Mouse (Mus musculus): ENCODE measurements at regions not wholly inside any gene's neighbourhood (a gene's known extent, or its start where the extent isn't known, plus 50 kb on each side); places are given as distances from the start of the nearest gene placed in this dataset.

GRCm38 (mm10) chr2:115131746-115132145, 449.8 kb upstream of the BC052040 start:
- DNase-seq = no peak
- Histone ChIP-seq H3K9ac (ENCODE audit: low read depth, low read length) (no peak overlapping the region), H3K27ac (no peak overlapping the region), H3K4me3 (no peak overlapping the region), H3K36me3 (ENCODE audit: control insufficient read depth, insufficient read depth, low read length) (no peaks in the 10 kb centered on the region), H3K79me2 (replicated peaks; ENCODE audit: control insufficient read depth, insufficient read depth, low read length) (no peaks in the 10 kb centered on the region), H3K4me1 (ENCODE audit: control insufficient read depth, insufficient read depth, low read length) (no peaks in the 10 kb centered on the region), H3K27me3 (ENCODE audit: control insufficient read depth, insufficient read depth, low read length) (no peaks in the 10 kb centered on the region)
- 58% methylated on average over 2 of the region's 2 CpGs for WGBS
- intact Hi-C loops (cut with DNase I) = no loop called here
- no peak for TF ChIP-seq EP300 (IDR thresholded peaks at IDR 0.05; ENCODE audit: insufficient read depth, low read depth, low read length)
- TF ChIP-seq CTCF (IDR thresholded peaks at IDR 0.05) = no peak
- no peak for TF ChIP-seq POLR2A (IDR thresholded peaks at IDR 0.05; ENCODE audit: insufficient read depth, low read depth, low read length)

- Histone ChIP-seq H3K9ac (ENCODE audit: low read depth, low read length) (no peak overlapping the region), H3K27me3 (ENCODE audit: control insufficient read depth, insufficient read depth, low read length) (no peaks in the 10 kb centered on the region), H3K4me3 (no peak overlapping the region), H3K36me3 (ENCODE audit: control insufficient read depth, insufficient read depth, low read length) (no peaks in the 10 kb centered on the region), H3K79me2 (replicated peaks; ENCODE audit: control insufficient read depth, insufficient read depth, low read length) (no peaks in the 10 kb centered on the region), H3K4me1 (ENCODE audit: control insufficient read depth, insufficient read depth, low read length) (no peaks in the 10 kb centered on the region), H3K27ac (no peak overlapping the region)
- TF ChIP-seq CTCF (IDR thresholded peaks at IDR 0.05) = no peak
- no peak for TF ChIP-seq EP300 (IDR thresholded peaks at IDR 0.05; ENCODE audit: insufficient read depth, low read depth, low read length)
- TF ChIP-seq POLR2A (IDR thresholded peaks at IDR 0.05; ENCODE audit: insufficient read depth, low read depth, low read length) = no peak
- no peak for DNase-seq
- 53% methylated on average over 1 of the region's 1 CpGs for WGBS
- intact Hi-C loops (cut with DNase I) = no loop called here
Measured at GRCm38 (mm10) chr2:115132165-115132592, 449.3 kb upstream of the BC052040 start.

GRCm38 (mm10) chr2:115141416-115141815, 440.1 kb upstream of the BC052040 start:
- Histone ChIP-seq H3K4me1 (ENCODE audit: control insufficient read depth, insufficient read depth, low read length) (no peaks in the 10 kb centered on the region), H3K4me3 (no peak overlapping the region), H3K9ac (ENCODE audit: low read depth, low read length) (no peak overlapping the region), H3K27ac (no peak overlapping the region), H3K79me2 (replicated peaks; ENCODE audit: control insufficient read depth, insufficient read depth, low read length) (no peaks in the 10 kb centered on the region), H3K36me3 (ENCODE audit: control insufficient read depth, insufficient read depth, low read length) (no peaks in the 10 kb centered on the region), H3K27me3 (ENCODE audit: control insufficient read depth, insufficient read depth, low read length) (no peaks in the 10 kb centered on the region)
- no peak for DNase-seq
- TF ChIP-seq CTCF (IDR thresholded peaks at IDR 0.05) (no peak), EP300 (IDR thresholded peaks at IDR 0.05; ENCODE audit: insufficient read depth, low read depth, low read length) (no peak), POLR2A (IDR thresholded peaks at IDR 0.05; ENCODE audit: insufficient read depth, low read depth, low read length) (no peak)
- intact Hi-C loops (cut with DNase I) = no loop called here

- H3K4me1 ChIP-seq (ENCODE audit: control insufficient read depth, insufficient read depth, low read length) = no peaks in the 10 kb centered on the region
- no peak for DNase-seq
- intact Hi-C loops (cut with DNase I) = no loop called here
- H3K36me3 ChIP-seq (ENCODE audit: control insufficient read depth, insufficient read depth, low read length) = no peaks in the 10 kb centered on the region
- no peak overlapping the region for H3K27ac ChIP-seq
- no peak for TF ChIP-seq POLR2A (IDR thresholded peaks at IDR 0.05; ENCODE audit: insufficient read depth, low read depth, low read length)
- TF ChIP-seq EP300 (IDR thresholded peaks at IDR 0.05; ENCODE audit: insufficient read depth, low read depth, low read length) = no peak
- TF ChIP-seq CTCF (IDR thresholded peaks at IDR 0.05) = no peak
- no peak overlapping the region for H3K4me3 ChIP-seq
- H3K79me2 ChIP-seq (replicated peaks; ENCODE audit: control insufficient read depth, insufficient read depth, low read length) = no peaks in the 10 kb centered on the region
- H3K27me3 ChIP-seq (ENCODE audit: control insufficient read depth, insufficient read depth, low read length) = no peaks in the 10 kb centered on the region
- no peak overlapping the region for H3K9ac ChIP-seq (ENCODE audit: low read depth, low read length)
- WGBS = 74% methylated on average over 5 of the region's 5 CpGs
Measured at GRCm38 (mm10) chr2:115172111-115172510, 409.4 kb upstream of the BC052040 start.

GRCm38 (mm10) chr2:115177076-115177475, 404.4 kb upstream of the BC052040 start:
- intact Hi-C loops (cut with DNase I) = no loop called here
- H3K4me1 ChIP-seq (ENCODE audit: control insufficient read depth, insufficient read depth, low read length) = no peaks in the 10 kb centered on the region
- H3K79me2 ChIP-seq (replicated peaks; ENCODE audit: control insufficient read depth, insufficient read depth, low read length) = no peaks in the 10 kb centered on the region
- 93% methylated on average over 1 of the region's 1 CpGs for WGBS
- H3K9ac ChIP-seq (ENCODE audit: low read depth, low read length) = no peak overlapping the region
- DNase-seq = no peak
- no peaks in the 10 kb centered on the region for H3K36me3 ChIP-seq (ENCODE audit: control insufficient read depth, insufficient read depth, low read length)
- no peaks in the 10 kb centered on the region for H3K27me3 ChIP-seq (ENCODE audit: control insufficient read depth, insufficient read depth, low read length)
- no peak overlapping the region for H3K27ac ChIP-seq
- no peak overlapping the region for H3K4me3 ChIP-seq
- TF ChIP-seq CTCF (IDR thresholded peaks at IDR 0.05) (no peak), POLR2A (IDR thresholded peaks at IDR 0.05; ENCODE audit: insufficient read depth, low read depth, low read length) (no peak), EP300 (IDR thresholded peaks at IDR 0.05; ENCODE audit: insufficient read depth, low read depth, low read length) (no peak)

GRCm38 (mm10) chr2:115177896-115178295, 403.6 kb upstream of the BC052040 start:
- intact Hi-C loops (cut with DNase I) = no loop called here
- H3K36me3 ChIP-seq (ENCODE audit: control insufficient read depth, insufficient read depth, low read length) = no peaks in the 10 kb centered on the region
- TF ChIP-seq CTCF (IDR thresholded peaks at IDR 0.05) (no peak), POLR2A (IDR thresholded peaks at IDR 0.05; ENCODE audit: insufficient read depth, low read depth, low read length) (no peak), EP300 (IDR thresholded peaks at IDR 0.05; ENCODE audit: insufficient read depth, low read depth, low read length) (no peak)
- no peak overlapping the region for H3K27ac ChIP-seq
- 78% methylated on average over 1 of the region's 1 CpGs for WGBS
- no peaks in the 10 kb centered on the region for H3K4me1 ChIP-seq (ENCODE audit: control insufficient read depth, insufficient read depth, low read length)
- no peak for DNase-seq
- H3K9ac ChIP-seq (ENCODE audit: low read depth, low read length) = no peak overlapping the region
- no peaks in the 10 kb centered on the region for H3K79me2 ChIP-seq (replicated peaks; ENCODE audit: control insufficient read depth, insufficient read depth, low read length)
- H3K27me3 ChIP-seq (ENCODE audit: control insufficient read depth, insufficient read depth, low read length) = no peaks in the 10 kb centered on the region
- no peak overlapping the region for H3K4me3 ChIP-seq

All from heart, adult 2 months (tissue).